Mouse (Mus musculus): ENCODE measurements around the gene Klhl36. TPM values are rescaled to one million over a fixed set of nuclear protein-coding genes. Genes with fewer than 3 reads are reported as not detected.
"Not testable (repeated sequence)": the region's sequence is repeated elsewhere in the genome, so short reads cannot be mapped to it uniquely, and the experiment has no call there.

Klhl36 gene
- polyA plus RNA-seq, 1 experiment: 3.0 TPM

DNA sequence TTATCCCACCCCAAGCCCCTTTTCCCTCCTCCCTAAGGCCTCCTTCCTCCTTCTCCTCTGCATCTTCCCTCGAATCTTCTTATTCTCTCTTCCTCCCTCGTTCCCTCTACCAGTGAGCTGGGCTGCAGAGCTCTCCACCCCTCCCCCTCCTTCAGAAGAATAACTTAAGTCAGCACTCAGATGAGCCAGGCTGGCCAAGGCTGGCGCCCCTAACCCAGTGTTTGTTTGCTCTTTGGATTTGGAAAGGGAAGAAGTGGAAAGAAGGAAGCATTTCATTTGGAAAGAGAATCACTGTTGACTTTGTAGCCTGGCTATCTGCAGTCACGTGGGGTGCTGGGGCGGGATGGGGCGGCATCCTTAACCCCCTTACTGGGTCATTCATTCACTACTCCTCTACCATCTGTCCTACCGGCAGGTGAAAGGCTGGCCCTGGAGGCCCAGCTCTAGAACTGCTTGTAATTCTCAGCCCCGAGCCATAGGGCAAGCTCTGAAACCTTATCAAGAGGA, 21.1 kb upstream of the Klhl36 start:
- H3K36me3 ChIP-seq (ENCODE audit: control insufficient read depth, insufficient read depth, low read length, poor library complexity, severe bottlenecking): no peaks in the 10 kb centered on the region
- TF ChIP-seq POLR2A (IDR thresholded peaks at IDR 0.05; ENCODE audit: insufficient read depth, low read length) (no peak), CTCF (IDR thresholded peaks at IDR 0.05; ENCODE audit: low read depth, low read length) (no peak), EP300 (IDR thresholded peaks at IDR 0.05; ENCODE audit: insufficient read depth, low read depth, low read length) (no peak)
- H3K27me3 ChIP-seq (ENCODE audit: control insufficient read depth, insufficient read depth, low read length, poor library complexity, severe bottlenecking): no peaks in the 10 kb centered on the region
- H3K9me3 ChIP-seq (replicated peaks; ENCODE audit: control insufficient read depth, insufficient read depth, low read length, poor library complexity, severe bottlenecking): no peaks in the 10 kb centered on the region
- peak overlapping the region; percentile 10; the same call in 1 of the 2 replicates for H3K27ac ChIP-seq (ENCODE audit: insufficient read depth, low read length)
- H3K9ac ChIP-seq (ENCODE audit: low read depth, poor library complexity, severe bottlenecking): peak overlapping the region; percentile 66
- peaks cover 2% of the 10 kb centered on the region for H3K4me1 ChIP-seq (ENCODE audit: control insufficient read depth, insufficient read depth, low read length)
- peak overlapping the region; percentile 71 for H3K4me3 ChIP-seq (ENCODE audit: low read depth, low read length)

- Histone ChIP-seq H3K27ac (ENCODE audit: insufficient read depth, low read length) (no peak overlapping the region), H3K4me1 (ENCODE audit: control insufficient read depth, insufficient read depth, low read length) (peaks cover 5% of the 10 kb centered on the region), H3K9ac (ENCODE audit: low read depth, poor library complexity, severe bottlenecking) (no peak overlapping the region), H3K27me3 (ENCODE audit: control insufficient read depth, insufficient read depth, low read length, poor library complexity, severe bottlenecking) (no peaks in the 10 kb centered on the region), H3K36me3 (ENCODE audit: control insufficient read depth, insufficient read depth, low read length, poor library complexity, severe bottlenecking) (no peaks in the 10 kb centered on the region), H3K4me3 (ENCODE audit: low read depth, low read length) (no peak overlapping the region), H3K9me3 (replicated peaks; ENCODE audit: control insufficient read depth, insufficient read depth, low read length, poor library complexity, severe bottlenecking) (no peaks in the 10 kb centered on the region)
- TF ChIP-seq POLR2A (IDR thresholded peaks at IDR 0.05; ENCODE audit: insufficient read depth, low read length): no peak
- no peak for TF ChIP-seq EP300 (IDR thresholded peaks at IDR 0.05; ENCODE audit: insufficient read depth, low read depth, low read length)
- peak; percentile 73 for TF ChIP-seq CTCF (IDR thresholded peaks at IDR 0.05; ENCODE audit: low read depth, low read length)
These were observed 18.6 kb upstream of the Klhl36 start for GRCm38 (mm10) chr8:119843444-119843843.

GRCm38 (mm10) chr8:119844577-119844976, 17.5 kb upstream of the Klhl36 start:
- no peak for TF ChIP-seq POLR2A (IDR thresholded peaks at IDR 0.05; ENCODE audit: insufficient read depth, low read length)
- TF ChIP-seq EP300 (IDR thresholded peaks at IDR 0.05; ENCODE audit: insufficient read depth, low read depth, low read length): no peak
- no peak for TF ChIP-seq CTCF (IDR thresholded peaks at IDR 0.05; ENCODE audit: low read depth, low read length)
- no peaks in the 10 kb centered on the region for H3K36me3 ChIP-seq (ENCODE audit: control insufficient read depth, insufficient read depth, low read length, poor library complexity, severe bottlenecking)

GRCm38 (mm10) chr8:119845741-119846140, 16.3 kb upstream of the Klhl36 start:
- H3K9ac ChIP-seq (ENCODE audit: low read depth, poor library complexity, severe bottlenecking); H3K36me3 ChIP-seq (ENCODE audit: control insufficient read depth, insufficient read depth, low read length, poor library complexity, severe bottlenecking); H3K27ac ChIP-seq (ENCODE audit: insufficient read depth, low read length); H3K4me1 ChIP-seq (ENCODE audit: control insufficient read depth, insufficient read depth, low read length); H3K4me3 ChIP-seq (ENCODE audit: low read depth, low read length); H3K27me3 ChIP-seq (ENCODE audit: control insufficient read depth, insufficient read depth, low read length, poor library complexity, severe bottlenecking); H3K9me3 ChIP-seq (replicated peaks; ENCODE audit: control insufficient read depth, insufficient read depth, low read length, poor library complexity, severe bottlenecking): not testable (repeated sequence)

More at GRCm38 (mm10) chr8:119844577-119844976, 17.5 kb upstream of the Klhl36 start:
- Histone ChIP-seq H3K27me3 (ENCODE audit: control insufficient read depth, insufficient read depth, low read length, poor library complexity, severe bottlenecking) (no peaks in the 10 kb centered on the region), H3K4me1 (ENCODE audit: control insufficient read depth, insufficient read depth, low read length) (peaks cover 5% of the 10 kb centered on the region), H3K27ac (ENCODE audit: insufficient read depth, low read length) (no peak overlapping the region), H3K9me3 (replicated peaks; ENCODE audit: control insufficient read depth, insufficient read depth, low read length, poor library complexity, severe bottlenecking) (no peaks in the 10 kb centered on the region), H3K9ac (ENCODE audit: low read depth, poor library complexity, severe bottlenecking) (no peak overlapping the region), H3K4me3 (ENCODE audit: low read depth, low read length) (no peak overlapping the region)

GRCm38 (mm10) chr8:119847232-119847922, 14.7 kb upstream of the Klhl36 start:
- Histone ChIP-seq H3K9me3 (replicated peaks; ENCODE audit: control insufficient read depth, insufficient read depth, low read length, poor library complexity, severe bottlenecking) (no peaks in the 10 kb centered on the region), H3K27me3 (ENCODE audit: control insufficient read depth, insufficient read depth, low read length, poor library complexity, severe bottlenecking) (no peaks in the 10 kb centered on the region), H3K4me3 (ENCODE audit: low read depth, low read length) (no peak overlapping the region; the same call in 1 of the 2 replicates), H3K36me3 (ENCODE audit: control insufficient read depth, insufficient read depth, low read length, poor library complexity, severe bottlenecking) (no peaks in the 10 kb centered on the region), H3K27ac (ENCODE audit: insufficient read depth, low read length) (no peak overlapping the region), H3K9ac (ENCODE audit: low read depth, poor library complexity, severe bottlenecking) (0 out of 2 replicates have a peak overlapping the region, but pooled peaks have one; percentile 2), H3K4me1 (ENCODE audit: control insufficient read depth, insufficient read depth, low read length) (peaks cover 5% of the 10 kb centered on the region)
- TF ChIP-seq CTCF (IDR thresholded peaks at IDR 0.05; ENCODE audit: low read depth, low read length): no peak
- TF ChIP-seq EP300 (IDR thresholded peaks at IDR 0.05; ENCODE audit: insufficient read depth, low read depth, low read length): no peak
- TF ChIP-seq POLR2A (IDR thresholded peaks at IDR 0.05; ENCODE audit: insufficient read depth, low read length): no peak

DNA sequence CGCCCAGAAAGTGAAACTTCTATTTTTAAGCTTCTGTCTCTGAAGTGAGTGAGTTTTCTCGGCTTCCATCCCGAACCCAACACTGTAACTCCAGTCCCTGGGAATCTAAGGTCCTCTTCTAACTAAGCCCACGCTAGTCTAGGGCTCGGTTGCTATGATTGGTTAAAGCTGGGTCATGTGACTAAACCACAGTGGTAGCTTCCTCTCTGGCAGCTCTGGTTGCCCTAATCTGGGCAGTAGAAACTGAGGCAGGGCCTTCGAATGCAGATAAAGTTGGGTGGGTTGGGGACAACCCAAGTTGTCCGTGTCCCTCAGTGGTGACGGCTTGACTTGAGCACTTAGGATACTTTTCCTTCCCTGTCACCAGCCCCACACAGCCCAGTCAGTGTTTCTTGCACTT, 8.5 kb upstream of the Klhl36 start:
- no peaks in the 10 kb centered on the region for H3K36me3 ChIP-seq (ENCODE audit: control insufficient read depth, insufficient read depth, low read length, poor library complexity, severe bottlenecking)
- H3K9me3 ChIP-seq (replicated peaks; ENCODE audit: control insufficient read depth, insufficient read depth, low read length, poor library complexity, severe bottlenecking): no peaks in the 10 kb centered on the region
- H3K27ac ChIP-seq (ENCODE audit: insufficient read depth, low read length): no peak overlapping the region
- H3K27me3 ChIP-seq (ENCODE audit: control insufficient read depth, insufficient read depth, low read length, poor library complexity, severe bottlenecking): no peaks in the 10 kb centered on the region
- peaks cover 2% of the 10 kb centered on the region for H3K4me1 ChIP-seq (ENCODE audit: control insufficient read depth, insufficient read depth, low read length)
- no peak overlapping the region for H3K4me3 ChIP-seq (ENCODE audit: low read depth, low read length)
- TF ChIP-seq CTCF (IDR thresholded peaks at IDR 0.05; ENCODE audit: low read depth, low read length) (no peak), EP300 (IDR thresholded peaks at IDR 0.05; ENCODE audit: insufficient read depth, low read depth, low read length) (no peak), POLR2A (IDR thresholded peaks at IDR 0.05; ENCODE audit: insufficient read depth, low read length) (no peak)
- no peak overlapping the region for H3K9ac ChIP-seq (ENCODE audit: low read depth, poor library complexity, severe bottlenecking)
